Mouse (Mus musculus): Measurements from ENCODE around the gene Phf24. TPM values are rescaled to one million over a fixed set of nuclear protein-coding genes. Genes with fewer than 3 reads are reported as not detected.

The Phf24 gene
- polyA plus RNA-seq, 1 experiment from 2014 or later, result 0.31 TPM

DNA sequence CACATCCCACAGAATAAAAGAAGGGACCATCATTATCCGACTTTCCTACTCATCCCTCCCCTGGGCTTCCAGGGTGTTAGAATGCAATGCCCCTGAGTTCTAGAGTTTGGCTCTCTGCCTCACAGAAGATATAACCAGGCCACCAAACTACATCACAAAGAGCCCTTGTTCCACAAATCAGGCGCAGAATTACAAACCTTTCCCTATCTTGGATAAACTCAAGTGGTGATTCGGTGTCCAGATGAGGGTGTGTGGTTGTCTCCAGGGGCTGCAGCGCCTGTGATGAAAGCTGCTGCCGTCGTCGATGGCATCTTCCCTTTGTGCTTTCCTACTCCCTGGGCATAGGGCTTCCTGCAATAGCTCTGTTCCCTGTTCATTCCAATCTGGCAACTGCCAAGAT, 42.3 kb upstream of the Phf24 start, which contains the start of gene Fam205c:
Fam205c (minus strand) TSS at position 101 of the 400 bp plus-strand sequence.
- H3K9me3 ChIP-seq (ENCODE audit: low read length), result no peaks in the 10 kb centered on the region
- H3K4me3 ChIP-seq (ENCODE audit: low read depth, low read length), result no peak within 1 kb of the TSS
- TF ChIP-seq EP300 (IDR thresholded peaks at IDR 0.05) (no peak), CTCF (IDR thresholded peaks at IDR 0.05) (no peak)
- no peak within 1 kb of the TSS for H3K4me2 ChIP-seq (replicated peaks; ENCODE audit: low read depth, low read length)
- no peak within 1 kb of the TSS for H3K27ac ChIP-seq (ENCODE audit: low read length)
- no peak within 1 kb of the TSS for H3K9ac ChIP-seq (replicated peaks; ENCODE audit: low read depth)
- H3K27me3 ChIP-seq (replicated peaks; ENCODE audit: insufficient read depth, low read length), result no peaks in the 10 kb centered on the region
- DNase-seq (ENCODE audit: low spot score) (no peak), ATAC-seq (no peak)
- no peaks in the 10 kb centered on the region for H3K4me1 ChIP-seq (ENCODE audit: insufficient read depth, low read depth, low read length)
- WGBS, result 73% methylated on average over 7 of the region's 7 CpGs
- no peaks in the 10 kb centered on the region for H3K36me3 ChIP-seq (ENCODE audit: insufficient read depth, low read length)

DNA sequence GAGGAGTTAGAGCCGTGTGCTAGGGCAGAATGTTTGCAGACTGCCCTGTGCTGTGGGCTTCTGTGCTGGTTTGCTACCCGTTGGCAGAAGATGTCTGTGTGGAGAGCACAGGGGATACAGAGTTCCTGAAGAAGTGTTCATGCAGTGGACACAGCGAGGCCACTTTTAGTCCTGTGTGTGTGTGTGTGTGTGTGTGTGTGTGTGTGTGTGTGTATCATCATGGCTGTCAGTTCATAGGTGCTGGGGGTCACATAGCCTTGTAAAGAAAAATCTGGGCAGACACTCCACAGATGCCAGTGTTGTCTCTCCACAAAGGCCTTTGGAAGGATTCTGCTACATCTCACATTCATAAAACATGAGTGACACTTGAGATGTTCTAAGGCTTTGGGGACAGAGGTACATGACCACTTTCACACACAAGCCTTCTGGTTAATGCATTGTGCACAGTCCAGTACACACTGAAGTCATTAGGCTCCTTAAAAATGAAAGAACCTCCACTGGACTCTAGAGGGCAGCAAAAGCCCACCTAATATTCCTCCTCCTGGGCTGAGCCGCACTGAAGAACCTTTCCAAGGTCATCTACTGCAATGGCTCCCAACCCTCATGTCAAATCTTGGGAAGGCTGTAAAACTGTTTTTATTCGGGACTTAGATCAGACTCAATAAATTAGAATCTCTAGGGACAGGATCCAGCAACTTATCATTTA, 39.7 kb upstream of the Phf24 start:
- H3K9me3 ChIP-seq (ENCODE audit: low read length), result no peaks in the 10 kb centered on the region
- ATAC-seq, result peak; percentile 80

DNA sequence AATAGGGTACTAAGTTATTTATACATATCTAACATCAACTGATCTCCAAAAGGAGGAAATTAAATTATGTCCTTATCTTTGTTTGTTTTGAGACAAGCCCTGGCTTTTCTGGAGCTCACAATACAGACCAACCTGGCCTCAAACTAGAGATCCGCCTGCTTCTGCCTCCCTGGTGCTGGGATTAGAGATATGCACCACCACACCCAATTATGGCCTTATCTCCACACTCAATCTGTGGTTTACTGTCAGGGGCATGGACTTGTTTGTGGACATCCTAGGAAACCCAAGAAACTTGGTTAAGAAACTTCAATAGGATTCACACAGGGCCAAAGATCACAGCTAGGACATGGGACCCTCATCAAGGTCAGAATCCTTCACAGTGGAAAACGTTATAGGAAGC, 38.8 kb upstream of the Phf24 start:
- TF ChIP-seq EP300 (IDR thresholded peaks at IDR 0.05), result no peak
- TF ChIP-seq CTCF (IDR thresholded peaks at IDR 0.05), result no peak
- H3K4me2 ChIP-seq (replicated peaks; ENCODE audit: low read depth, low read length), result no peak overlapping the region
- H3K9me3 ChIP-seq (ENCODE audit: low read length), result no peaks in the 10 kb centered on the region
- H3K9ac ChIP-seq (replicated peaks; ENCODE audit: low read depth), result no peak overlapping the region
- 72% methylated on average over 2 of the region's 2 CpGs for WGBS
- H3K27ac ChIP-seq (ENCODE audit: low read length), result no peak overlapping the region
- DNase-seq (ENCODE audit: low spot score), result no peak
- no peak overlapping the region for H3K4me3 ChIP-seq (ENCODE audit: low read depth, low read length)
- no peaks in the 10 kb centered on the region for H3K27me3 ChIP-seq (replicated peaks; ENCODE audit: insufficient read depth, low read length)
- H3K4me1 ChIP-seq (ENCODE audit: insufficient read depth, low read depth, low read length), result no peaks in the 10 kb centered on the region
- H3K36me3 ChIP-seq (ENCODE audit: insufficient read depth, low read length), result no peaks in the 10 kb centered on the region
- no peak for ATAC-seq

More for the DNA sequence above, 39.7 kb upstream of the Phf24 start:
- Histone ChIP-seq H3K4me3 (ENCODE audit: low read depth, low read length) (no peak overlapping the region), H3K9ac (replicated peaks; ENCODE audit: low read depth) (no peak overlapping the region), H3K36me3 (ENCODE audit: insufficient read depth, low read length) (no peaks in the 10 kb centered on the region), H3K4me1 (ENCODE audit: insufficient read depth, low read depth, low read length) (no peaks in the 10 kb centered on the region), H3K27ac (ENCODE audit: low read length) (no peak overlapping the region), H3K27me3 (replicated peaks; ENCODE audit: insufficient read depth, low read length) (no peaks in the 10 kb centered on the region), H3K4me2 (replicated peaks; ENCODE audit: low read depth, low read length) (no peak overlapping the region)
- TF ChIP-seq CTCF (IDR thresholded peaks at IDR 0.05) (peak; percentile 80), EP300 (IDR thresholded peaks at IDR 0.05) (no peak)
- WGBS, result 23% methylated on average over 5 of the region's 5 CpGs
- peak; percentile 86 for DNase-seq (ENCODE audit: low spot score)

DNA sequence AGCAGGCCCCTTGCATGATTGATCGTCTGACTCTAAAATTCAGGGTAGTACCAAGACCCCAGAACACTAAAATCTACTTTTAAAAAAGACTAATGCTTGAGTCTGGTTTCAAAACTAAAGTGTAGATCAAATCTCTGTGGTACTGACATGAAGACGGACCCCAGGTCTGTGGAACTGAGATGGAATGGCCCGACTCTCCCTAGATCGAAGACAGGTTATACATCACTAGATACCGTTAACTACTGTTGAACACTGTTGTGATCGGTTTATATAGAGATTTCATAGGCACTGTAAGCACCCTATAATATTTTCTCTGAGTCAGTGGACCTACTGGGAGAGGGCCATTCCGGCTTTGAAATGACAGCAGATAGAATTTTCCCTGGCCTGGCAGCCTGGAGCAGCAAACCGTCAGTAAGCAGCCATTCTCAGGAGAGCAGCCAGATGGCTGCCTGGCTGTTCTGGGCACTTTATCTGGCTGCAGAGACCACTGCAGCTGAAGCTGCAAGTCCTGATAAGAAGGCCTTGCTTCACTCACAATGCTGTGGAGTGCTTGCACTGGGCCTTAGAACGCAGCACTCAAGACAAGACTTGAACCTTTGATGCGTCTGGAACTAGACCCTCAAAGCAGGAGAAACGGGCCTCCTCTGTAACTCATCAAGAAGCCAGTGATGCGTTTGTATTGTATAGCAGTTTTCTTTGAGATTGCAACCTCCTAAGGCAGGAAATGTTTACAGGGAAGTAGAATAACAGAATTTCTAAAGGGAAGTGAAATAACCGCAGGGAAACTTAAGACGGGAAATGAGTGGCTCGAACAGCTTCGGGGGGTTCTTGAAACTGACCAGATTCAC, 36.4 kb upstream of the Phf24 start:
- ATAC-seq (no peak), DNase-seq (ENCODE audit: low spot score) (no peak)
- TF ChIP-seq EP300 (IDR thresholded peaks at IDR 0.05) (no peak), CTCF (IDR thresholded peaks at IDR 0.05) (no peak)
- Histone ChIP-seq H3K4me1 (ENCODE audit: insufficient read depth, low read depth, low read length) (no peaks in the 10 kb centered on the region), H3K4me2 (replicated peaks; ENCODE audit: low read depth, low read length) (no peak overlapping the region), H3K36me3 (ENCODE audit: insufficient read depth, low read length) (no peaks in the 10 kb centered on the region), H3K27ac (ENCODE audit: low read length) (no peak overlapping the region), H3K9ac (replicated peaks; ENCODE audit: low read depth) (no peak overlapping the region), H3K9me3 (ENCODE audit: low read length) (no peaks in the 10 kb centered on the region), H3K4me3 (ENCODE audit: low read depth, low read length) (no peak overlapping the region), H3K27me3 (replicated peaks; ENCODE audit: insufficient read depth, low read length) (no peaks in the 10 kb centered on the region)
- WGBS, result 67% methylated on average over 16 of the region's 16 CpGs

DNA sequence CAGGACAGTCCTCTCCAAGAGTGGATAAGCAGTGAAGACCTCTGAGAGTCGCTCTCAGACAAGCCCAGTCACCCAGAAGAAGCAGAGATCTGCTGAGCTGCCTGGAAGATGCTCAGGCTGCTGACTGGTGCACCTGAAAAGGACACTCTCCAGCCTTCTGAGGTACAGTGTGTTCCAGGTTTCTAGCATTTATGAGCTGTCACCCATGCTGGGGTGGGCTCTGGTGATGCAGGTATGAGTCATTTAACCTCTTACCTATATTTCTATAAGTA, 35.8 kb upstream of the Phf24 start:
- Histone ChIP-seq H3K4me3 (ENCODE audit: low read depth, low read length) (no peak overlapping the region), H3K9ac (replicated peaks; ENCODE audit: low read depth) (no peak overlapping the region), H3K27me3 (replicated peaks; ENCODE audit: insufficient read depth, low read length) (no peaks in the 10 kb centered on the region), H3K4me1 (ENCODE audit: insufficient read depth, low read depth, low read length) (no peaks in the 10 kb centered on the region), H3K36me3 (ENCODE audit: insufficient read depth, low read length) (no peaks in the 10 kb centered on the region), H3K27ac (ENCODE audit: low read length) (no peak overlapping the region), H3K4me2 (replicated peaks; ENCODE audit: low read depth, low read length) (no peak overlapping the region), H3K9me3 (ENCODE audit: low read length) (no peaks in the 10 kb centered on the region)
- WGBS, result 20% methylated on average over 1 of the region's 1 CpGs
- DNase-seq (ENCODE audit: low spot score) (no peak), ATAC-seq (no peak)
- no peak for TF ChIP-seq EP300 (IDR thresholded peaks at IDR 0.05)
- TF ChIP-seq CTCF (IDR thresholded peaks at IDR 0.05), result no peak

DNA sequence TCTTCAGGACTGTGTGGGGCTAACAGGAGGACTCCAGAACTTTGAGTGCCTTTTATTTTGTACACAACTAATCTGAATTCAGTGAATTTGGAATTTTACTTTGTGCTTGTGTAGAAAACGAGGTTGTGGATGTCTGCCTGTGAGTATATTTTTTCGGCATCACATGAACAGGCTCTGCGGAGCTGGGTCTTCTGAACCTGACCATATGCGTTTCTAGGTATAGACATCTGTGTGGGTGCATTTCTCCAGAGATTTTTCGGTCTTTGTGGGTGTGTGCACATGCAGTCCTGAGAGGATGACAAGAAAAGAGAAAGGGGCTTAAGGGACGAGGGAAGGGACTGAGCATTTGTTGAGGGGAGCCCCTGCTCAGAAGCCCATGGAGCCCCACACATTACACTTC, 29.5 kb upstream of the Phf24 start:
- Histone ChIP-seq H3K27me3 (replicated peaks; ENCODE audit: insufficient read depth, low read length) (no peaks in the 10 kb centered on the region), H3K4me1 (ENCODE audit: insufficient read depth, low read depth, low read length) (no peaks in the 10 kb centered on the region), H3K36me3 (ENCODE audit: insufficient read depth, low read length) (no peaks in the 10 kb centered on the region), H3K9ac (replicated peaks; ENCODE audit: low read depth) (no peak overlapping the region), H3K27ac (ENCODE audit: low read length) (no peak overlapping the region), H3K4me3 (ENCODE audit: low read depth, low read length) (no peak overlapping the region), H3K4me2 (replicated peaks; ENCODE audit: low read depth, low read length) (no peak overlapping the region), H3K9me3 (ENCODE audit: low read length) (no peaks in the 10 kb centered on the region)
- ATAC-seq (no peak), DNase-seq (ENCODE audit: low spot score) (no peak)
- TF ChIP-seq CTCF (IDR thresholded peaks at IDR 0.05) (no peak), EP300 (IDR thresholded peaks at IDR 0.05) (no peak)
- WGBS, result 83% methylated on average over 6 of the region's 6 CpGs

Data from lung, postnatal 0 days (tissue).